Mouse (Mus musculus) cerebellum, adult 2 months (tissue): Measurements from ENCODE around the gene Lman1l. TPM values are rescaled to one million over a fixed set of nuclear protein-coding genes. Genes with fewer than 3 reads are reported as not detected.

Experiments used
- DNase-seq, 2 experiments: peaks; one replicate each; pipeline ENCODE4 v3.0.0; 2021
- H3K27ac ChIP-seq: fragments of 200-500 bp; 2 replicates; pipeline ENCODE4 v1.5.1; 2012; ENCODE audit warnings: low read length, control low read depth, inconsistent platforms; ENCODE audit not compliant: insufficient read depth
- H3K27me3 ChIP-seq: fragments of 200-500 bp; 2 replicates; pipeline ENCODE4 v1.6.1; 2012; ENCODE audit warnings: inconsistent platforms, mild to moderate bottlenecking, low read length, moderate library complexity; ENCODE audit not compliant: control insufficient read depth, insufficient read depth
- H3K4me1 ChIP-seq: fragments of 200-500 bp; 2 replicates; pipeline ENCODE4 v1.6.1; 2011; ENCODE audit warnings: low read length; ENCODE audit not compliant: control insufficient read depth, insufficient read depth
- H3K4me3 ChIP-seq: fragments of 200-500 bp; replicated peaks from 2 replicates; pipeline ENCODE3; 2011; ENCODE audit warnings: mild to moderate bottlenecking, low read depth, low read length, control low read depth; ENCODE audit not compliant: insufficient read depth
- CTCF ChIP-seq: fragments of 200-500 bp; IDR thresholded peaks from 2 replicates; pipeline ENCODE4 v1.5.1; 2011; ENCODE audit warnings: low read depth, mild to moderate bottlenecking, control low read depth, low read length, moderate library complexity, borderline replicate concordance; ENCODE audit not compliant: insufficient read depth
- POLR2A ChIP-seq: fragments of 200-500 bp; IDR thresholded peaks from 2 replicates; pipeline ENCODE4 v1.6.1; 2011; ENCODE audit warnings: low read length, control low read depth, borderline replicate concordance; ENCODE audit not compliant: insufficient read depth
- WGBS: fragments of 180-500 bp; shearing (Covaris S2); methylation state at CpG from one replicate; pipeline ENCODE4 v1.1.7; 2018; 5-methylcytosine and 5-hydroxymethylcytosine counted together
- polyA plus RNA-seq: library from polyadenylated mRNA; depleted of rRNA; stranded (reverse); fragments of >200 nt; gene quantifications from 2 replicates; pipeline ENCODE4 v1.2.3, GENCODE M21; 2012

Gene Lman1l
- polyA plus RNA-seq, 1 experiment, result not detected

DNA sequence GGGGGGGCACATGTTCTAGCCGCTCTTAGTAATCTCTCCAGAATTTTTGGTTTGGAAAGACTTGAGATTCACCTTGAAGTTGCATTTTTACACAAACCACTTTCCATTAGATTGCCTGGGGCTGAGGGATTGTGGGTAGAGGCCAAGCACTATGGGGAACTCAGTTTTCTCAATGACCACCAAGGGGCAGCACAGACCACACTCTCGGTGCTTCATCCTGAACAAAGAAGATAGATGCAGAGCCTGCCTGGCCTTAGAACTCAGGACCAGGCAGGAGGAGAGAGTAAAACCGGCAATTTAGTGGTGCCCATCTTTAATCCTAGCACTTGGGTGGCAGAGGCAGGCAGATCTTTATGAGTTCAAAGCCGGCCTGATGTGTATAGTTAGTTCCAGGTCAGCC lies 39.2 kb upstream of the Lman1l start:
- H3K27me3 ChIP-seq, result no peaks in the 10 kb centered on the region
- peaks cover 4% of the 10 kb centered on the region for H3K4me1 ChIP-seq
- DNase-seq, result peak; percentile 74 to 79
- no peak overlapping the region for H3K4me3 ChIP-seq
- TF ChIP-seq CTCF (peak; percentile 98), POLR2A (no peak)
- WGBS, result 26% methylated on average over 4 of the region's 4 CpGs
- H3K27ac ChIP-seq, result no peak overlapping the region

DNA sequence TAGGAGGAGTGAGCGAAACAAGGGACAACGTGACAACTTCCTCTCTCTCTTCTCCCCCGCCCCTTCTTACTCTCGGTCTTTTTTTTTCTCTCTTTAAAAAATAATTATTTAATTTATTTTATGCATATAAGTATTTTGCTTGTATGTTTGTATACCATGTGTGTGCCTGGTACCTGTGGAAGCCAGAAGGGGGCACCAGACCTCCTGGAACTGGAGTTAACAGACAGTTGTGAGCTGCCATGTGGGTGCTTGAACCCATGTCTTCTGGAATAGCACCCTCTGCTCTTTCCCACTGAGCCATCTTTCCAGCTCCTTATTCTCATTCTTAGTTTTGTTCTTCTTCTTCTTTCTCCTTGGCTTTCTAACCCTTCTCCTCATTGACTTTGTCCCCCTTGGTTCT lies 38.4 kb upstream of the Lman1l start:
- DNase-seq, result no peak
- TF ChIP-seq CTCF, result no peak
- no peak for TF ChIP-seq POLR2A

GRCm38 (mm10) chr9:57657843-57658242 lies 37.3 kb upstream of the Lman1l start:
- WGBS, result 62% methylated on average over 4 of the region's 4 CpGs
- DNase-seq, result no peak
- H3K4me3 ChIP-seq, result no peak overlapping the region
- no peaks in the 10 kb centered on the region for H3K27me3 ChIP-seq
- TF ChIP-seq CTCF (no peak), POLR2A (no peak)
- H3K27ac ChIP-seq, result no peak overlapping the region
- peaks cover 4% of the 10 kb centered on the region for H3K4me1 ChIP-seq

More for the DNA sequence above, 38.4 kb upstream of the Lman1l start:
- 88% methylated on average over 4 of the region's 4 CpGs for WGBS
- no peak overlapping the region for H3K4me3 ChIP-seq
- H3K4me1 ChIP-seq, result peaks cover 4% of the 10 kb centered on the region
- no peaks in the 10 kb centered on the region for H3K27me3 ChIP-seq
- H3K27ac ChIP-seq, result no peak overlapping the region

- H3K27me3 ChIP-seq, result no peaks in the 10 kb centered on the region
- DNase-seq, result no peak
- H3K4me1 ChIP-seq, result peaks cover 4% of the 10 kb centered on the region
- no peak overlapping the region for H3K4me3 ChIP-seq
- 67% methylated on average over 19 of the region's 19 CpGs for WGBS
- H3K27ac ChIP-seq, result no peak overlapping the region
- TF ChIP-seq POLR2A, result no peak
- no peak for TF ChIP-seq CTCF
Measured at GRCm38 (mm10) chr9:57656631-57657350, 36.2 kb upstream of the Lman1l start.

GRCm38 (mm10) chr9:57655749-57656148 lies 35.2 kb upstream of the Lman1l start:
- TF ChIP-seq POLR2A (no peak), CTCF (peak; percentile 93)
- 3% methylated on average over 11 of the region's 11 CpGs for WGBS
- peak; percentile 89 to 95 for DNase-seq
- Histone ChIP-seq H3K27ac (no peak overlapping the region), H3K4me1 (peaks cover 10% of the 10 kb centered on the region), H3K27me3 (no peaks in the 10 kb centered on the region), H3K4me3 (peak overlapping the region; percentile 45)

GRCm38 (mm10) chr9:57654966-57655365 lies 34.4 kb upstream of the Lman1l start:
- H3K27ac ChIP-seq, result no peak overlapping the region
- H3K4me3 ChIP-seq, result no peak overlapping the region
- 87% methylated on average over 1 of the region's 1 CpGs for WGBS
- DNase-seq, result no peak
- H3K4me1 ChIP-seq, result peaks cover 15% of the 10 kb centered on the region
- no peaks in the 10 kb centered on the region for H3K27me3 ChIP-seq
- TF ChIP-seq POLR2A (no peak), CTCF (no peak)

DNA sequence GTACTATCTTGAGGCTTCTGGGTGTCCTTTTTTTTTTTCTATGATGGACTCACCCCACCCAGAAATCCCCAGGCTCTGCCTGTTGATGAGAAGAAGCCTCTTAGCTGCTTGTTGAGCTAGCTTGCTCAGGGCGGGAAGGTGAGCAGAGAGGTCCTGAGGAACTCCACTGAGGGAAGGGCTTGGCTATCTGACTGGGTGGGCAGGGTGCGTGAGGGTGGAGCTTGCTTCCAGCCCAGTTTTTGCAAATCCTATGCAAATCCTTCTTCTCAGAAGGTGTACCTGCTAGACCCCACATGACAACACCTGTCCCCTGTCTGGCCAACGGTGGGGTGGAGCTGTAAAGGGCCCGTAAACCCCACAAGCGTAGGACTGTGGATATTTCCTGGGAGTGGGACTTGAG lies 32.7 kb upstream of the Lman1l start, which contains the start of gene Csk:
Gene Csk, minus strand, starts transcription at position 349 of the 400 bp plus-strand sequence.
- 86% methylated on average over 5 of the region's 5 CpGs for WGBS
- no peaks in the 10 kb centered on the region for H3K27me3 ChIP-seq
- peaks cover 15% of the 10 kb centered on the region for H3K4me1 ChIP-seq
- no peak for DNase-seq
- TF ChIP-seq POLR2A (no peak), CTCF (no peak)
- no peak within 1 kb of the TSS for H3K4me3 ChIP-seq
- H3K27ac ChIP-seq, result no peak within 1 kb of the TSS

- no peak for DNase-seq
- H3K4me1 ChIP-seq, result peaks cover 15% of the 10 kb centered on the region
- H3K27me3 ChIP-seq, result no peaks in the 10 kb centered on the region
- 78% methylated on average over 3 of the region's 3 CpGs for WGBS
- H3K4me3 ChIP-seq, result no peak overlapping the region
- no peak overlapping the region for H3K27ac ChIP-seq
- TF ChIP-seq CTCF, result no peak
Measured at GRCm38 (mm10) chr9:57652855-57653254, 32.3 kb upstream of the Lman1l start.
